Mouse (Mus musculus) adipocyte (in vitro differentiated cells): ENCODE results near the gene Rtp4.
A peak's percentile ranks its signal among the peaks of the same experiment; 100 is the strongest.

Experiments
- DNase-seq: peaks from one replicate; pipeline ENCODE4 v3.0.0-alpha.2; 2016; ENCODE audit warnings: low spot score

Gene Rtp4

DNA sequence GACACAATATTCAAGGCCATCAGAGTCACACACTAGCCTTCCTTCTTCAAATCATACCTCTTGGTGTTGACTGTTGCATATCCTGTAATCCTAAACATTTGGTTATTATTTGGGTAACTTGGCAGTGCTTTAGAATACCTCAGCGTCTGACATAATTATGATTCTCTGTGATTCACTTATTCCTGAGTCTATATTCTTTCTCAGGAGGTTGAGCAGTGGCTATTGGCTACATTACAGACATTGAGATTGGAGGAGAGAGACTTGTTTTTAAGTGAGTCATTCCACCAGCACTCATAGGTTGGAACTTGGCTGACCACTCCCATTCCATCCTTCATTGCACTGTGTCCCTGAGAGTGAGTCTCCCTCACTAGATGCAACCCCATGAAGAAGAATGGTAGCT is 6.7 kb upstream of the Rtp4 start:
- DNase-seq, result no peak

DNA sequence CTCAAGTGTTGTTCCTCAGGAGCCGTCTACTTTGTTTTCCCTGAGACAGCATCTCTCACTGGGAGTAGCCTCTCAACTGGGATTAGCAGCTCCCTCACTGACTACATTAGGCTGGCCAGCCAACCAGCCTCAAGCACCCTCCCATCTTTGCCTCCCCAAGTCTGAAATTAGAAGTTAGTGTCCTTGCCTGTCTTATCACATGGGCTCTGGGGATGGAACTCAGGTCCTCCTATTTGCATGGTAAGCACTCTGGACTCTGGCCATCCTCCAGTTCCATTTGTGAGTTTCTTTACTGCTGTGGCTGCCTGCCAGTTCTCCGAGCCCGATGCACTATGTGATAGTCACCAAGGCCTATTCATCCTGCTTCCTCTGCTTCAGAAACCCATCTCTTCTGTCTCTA is 4.3 kb upstream of the Rtp4 start:
- peak; percentile 60 for DNase-seq

DNA sequence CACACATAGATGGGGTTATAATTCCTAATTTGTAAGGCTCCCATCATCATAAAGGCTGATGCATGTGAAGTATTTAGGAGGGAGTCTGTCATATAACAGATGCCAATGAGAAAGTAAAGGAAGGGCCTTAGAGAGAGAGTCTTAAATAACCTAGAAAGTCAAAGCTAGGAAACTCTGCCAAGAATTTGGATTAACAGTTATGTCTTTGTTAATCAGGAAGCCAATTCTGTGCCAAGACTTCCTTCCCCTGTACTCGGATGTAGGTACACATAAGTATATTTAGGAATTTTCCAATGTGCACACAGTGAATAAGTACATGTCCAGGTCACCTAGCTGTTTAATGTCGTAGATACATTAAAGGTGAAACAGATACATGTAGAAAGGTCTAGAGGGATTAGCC is 3.5 kb upstream of the Rtp4 start:
- DNase-seq, result no peak

DNA sequence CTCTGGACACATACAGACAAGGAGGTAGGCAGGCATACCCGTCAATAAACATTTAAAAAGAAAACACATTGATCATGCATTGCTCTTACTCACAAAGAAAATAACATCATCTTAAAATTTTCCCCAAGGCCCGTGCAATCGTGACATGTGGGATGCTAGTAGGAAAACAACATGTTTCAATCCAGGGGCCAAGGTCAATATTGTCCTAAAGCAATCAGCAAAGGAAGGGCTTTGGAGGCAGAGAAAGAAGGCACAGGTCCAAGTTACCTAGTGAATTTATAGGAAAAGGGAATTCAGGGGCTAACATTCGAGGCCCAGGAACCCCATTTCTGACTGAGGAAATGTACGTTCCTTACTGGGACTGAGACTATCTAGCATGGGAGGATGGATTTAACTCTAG is 2.9 kb upstream of the Rtp4 start:
- no peak for DNase-seq

DNA sequence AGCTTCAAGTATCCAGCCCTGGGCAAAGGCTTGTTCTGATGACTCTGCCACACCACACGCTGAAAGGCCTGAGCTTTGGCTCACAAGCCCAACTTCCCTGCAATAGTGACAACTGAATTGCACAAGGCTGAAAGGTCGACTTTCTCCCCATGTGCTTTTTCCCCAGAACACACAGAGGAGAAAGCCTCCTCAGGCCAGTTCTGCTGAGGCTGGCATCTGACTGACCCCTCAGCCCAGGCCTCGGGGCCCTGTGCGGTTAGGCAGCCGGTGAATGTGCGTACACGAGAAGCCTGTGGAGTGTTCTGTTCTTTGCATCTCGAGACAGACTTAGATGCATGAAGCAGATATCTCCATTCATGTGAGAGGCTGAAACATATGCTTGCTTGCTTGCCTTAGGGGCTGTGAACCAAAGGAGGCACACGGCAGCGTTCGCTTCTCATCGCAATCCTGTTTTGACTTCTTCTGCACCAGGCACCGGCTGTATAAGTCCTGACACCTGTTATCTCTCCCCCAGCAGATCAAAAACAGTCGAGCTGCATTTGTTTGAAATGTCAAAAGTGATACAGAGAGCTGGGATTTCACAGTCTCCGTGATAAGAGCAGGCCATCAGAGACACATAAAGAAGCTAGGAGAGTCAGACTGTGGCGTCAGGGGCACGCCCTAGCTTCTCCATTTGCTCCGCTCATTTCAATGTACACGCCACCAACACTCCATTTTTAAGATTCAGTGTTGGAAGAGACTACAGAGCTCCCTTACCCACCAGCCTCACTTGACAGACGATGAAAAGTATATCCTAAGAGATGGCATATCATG is 2.1 kb upstream of the Rtp4 start:
- peak; percentile 73 for DNase-seq

DNA sequence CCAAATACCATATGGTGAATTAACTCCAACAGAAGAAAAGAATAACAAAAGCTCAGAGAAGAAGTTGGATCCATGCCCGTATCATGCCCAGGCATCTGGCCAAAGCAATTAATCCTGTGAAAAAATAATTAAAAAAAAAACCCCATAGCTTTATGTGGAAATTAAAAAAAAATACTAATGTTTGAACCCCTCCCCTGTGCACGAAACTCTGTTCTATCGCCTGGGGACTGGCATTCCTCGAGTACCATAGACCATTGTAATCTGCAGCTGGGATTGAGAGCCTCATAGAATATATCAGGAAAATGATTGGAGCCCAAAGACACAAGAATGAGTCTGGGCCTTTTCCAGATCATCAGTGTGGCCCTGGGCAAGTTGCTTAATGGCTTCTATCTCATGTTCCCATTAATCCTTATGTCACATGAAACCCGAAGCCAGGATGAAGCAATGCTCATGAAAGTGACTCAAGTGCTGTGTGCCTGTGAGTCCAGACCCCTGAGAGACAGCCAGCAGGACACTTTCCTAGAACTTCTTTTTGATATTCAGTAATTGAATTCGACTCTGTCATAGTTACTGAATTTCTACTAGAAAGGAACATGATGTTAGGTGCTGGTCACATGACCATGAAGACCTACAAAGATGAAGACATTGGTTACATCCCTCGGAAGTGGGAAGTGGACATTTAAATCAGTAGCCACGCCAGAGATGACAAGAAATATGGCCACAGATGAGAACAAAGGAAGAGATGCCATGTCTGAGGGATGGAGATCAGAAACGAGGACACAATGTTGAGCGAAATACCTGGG is 1.3 kb upstream of the Rtp4 start:
- DNase-seq, result peak; percentile 58

DNA sequence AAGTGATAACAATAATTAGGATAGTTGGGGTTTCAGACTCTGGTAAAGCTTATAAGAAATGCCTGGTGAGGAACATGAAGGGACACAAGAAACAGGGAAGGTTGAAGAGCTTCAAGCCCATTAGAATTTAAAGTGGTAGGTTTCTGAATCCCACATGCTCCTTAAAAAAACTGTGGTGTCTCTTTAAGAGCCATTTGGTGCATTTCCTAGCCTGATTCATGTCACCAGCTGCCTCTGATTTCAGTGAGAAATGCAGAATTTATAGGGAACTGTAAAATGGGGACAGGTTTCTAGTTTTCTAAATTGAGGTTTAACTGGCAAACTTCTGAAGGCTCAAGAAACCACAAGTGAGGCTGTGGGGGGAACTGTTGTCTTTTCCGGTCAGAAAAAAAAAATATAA is 320 bp upstream of the Rtp4 start:
- DNase-seq, result no peak

DNA sequence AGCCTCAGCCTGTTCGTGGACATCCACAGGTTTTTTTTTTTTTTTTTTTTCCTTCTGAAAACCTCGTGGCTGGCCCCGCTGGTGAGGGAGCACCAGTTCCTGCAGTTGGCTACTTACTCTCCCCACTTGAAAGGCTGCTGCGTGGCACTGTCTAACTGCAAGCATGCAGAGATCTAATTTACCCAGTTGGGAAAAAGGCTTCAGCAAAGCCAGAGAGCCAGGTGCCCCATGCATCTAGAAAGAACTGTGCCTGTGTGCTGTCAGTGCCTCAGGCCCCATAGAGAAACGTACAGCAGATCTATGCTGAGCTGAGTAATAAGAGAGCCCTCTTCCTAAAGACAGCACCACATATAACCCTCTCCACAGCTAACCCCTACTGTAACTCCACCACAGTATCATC is 1.0 kb downstream of the Rtp4 start:
- no peak for DNase-seq

DNA sequence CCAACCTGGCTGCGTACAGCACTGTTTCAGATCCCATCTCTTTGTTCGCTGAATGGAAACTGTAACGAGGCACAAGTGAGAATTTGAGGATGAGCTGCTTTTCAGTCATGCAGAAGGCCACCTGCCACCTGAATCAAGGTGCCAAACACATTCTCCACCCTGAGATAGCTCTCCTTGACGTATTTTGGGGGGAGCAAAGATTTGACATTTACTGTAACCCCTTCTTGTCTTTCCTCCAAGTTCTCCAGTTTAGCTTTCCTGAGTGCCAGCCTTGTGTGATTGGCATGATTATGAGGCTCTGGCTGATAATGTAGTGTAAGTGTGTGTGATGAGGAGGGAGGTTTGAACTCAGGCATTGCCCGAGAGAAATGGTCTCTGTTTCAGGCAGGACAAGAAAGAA is 2.0 kb downstream of the Rtp4 start:
- no peak for DNase-seq

DNA sequence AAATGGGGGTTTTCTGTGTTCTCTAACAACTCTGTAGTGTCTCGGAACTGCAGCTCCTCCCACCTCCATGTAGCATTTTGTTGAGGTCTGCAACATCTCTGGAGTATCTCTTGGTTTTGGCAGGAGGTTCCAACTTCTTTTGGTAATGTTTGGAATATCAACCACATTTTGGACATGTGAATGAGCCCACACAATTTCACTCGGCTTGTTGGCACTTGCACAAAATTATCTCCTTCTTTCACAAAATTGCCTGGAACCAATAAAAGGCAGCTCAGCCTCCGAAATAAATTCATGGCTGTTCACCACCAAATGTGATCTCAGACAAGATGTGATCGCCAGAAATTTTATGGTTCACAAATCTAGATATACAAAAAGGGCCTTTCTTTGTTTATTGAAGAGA is 9.1 kb downstream of the Rtp4 start:
- no peak for DNase-seq

DNA sequence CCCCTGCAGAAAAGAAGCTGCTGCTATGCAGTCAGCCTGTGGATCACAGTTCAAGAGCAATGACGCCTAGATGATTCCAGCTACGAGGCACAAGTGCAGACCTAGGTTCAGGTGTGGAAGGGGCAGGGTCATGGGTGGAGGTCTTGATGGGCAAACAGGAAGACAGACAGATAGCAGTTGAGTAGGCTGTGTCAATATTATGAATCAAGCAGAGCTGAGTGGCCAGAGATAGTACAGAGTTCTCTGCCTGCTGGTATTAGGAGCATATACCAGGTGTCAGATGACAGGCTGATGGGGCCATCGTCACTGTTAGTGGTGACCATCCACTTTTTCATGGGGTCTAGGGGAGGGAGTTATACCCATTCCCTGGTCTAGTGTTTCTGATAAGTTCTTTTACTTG is 13.6 kb downstream of the Rtp4 start:
- no peak for DNase-seq

DNA sequence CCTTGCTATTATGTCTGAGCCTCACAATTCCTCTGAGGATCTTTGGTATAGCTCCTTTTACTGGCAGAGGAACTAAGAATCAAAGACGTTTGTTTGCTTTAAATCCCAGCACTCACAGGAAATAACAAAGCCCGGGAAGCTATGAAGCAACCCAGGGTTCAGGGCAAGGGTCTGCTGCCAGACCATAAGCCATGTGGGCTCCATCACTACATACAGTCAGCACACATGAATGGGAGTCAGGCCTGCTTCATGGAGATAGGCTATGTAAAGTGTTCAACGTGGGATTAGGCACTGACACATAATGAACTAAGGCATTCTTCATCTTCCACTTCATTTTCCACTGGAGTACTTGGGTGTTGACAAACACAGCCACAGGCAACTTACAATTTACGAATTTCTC is 21.0 kb downstream of the Rtp4 start:
- DNase-seq, result no peak

DNA sequence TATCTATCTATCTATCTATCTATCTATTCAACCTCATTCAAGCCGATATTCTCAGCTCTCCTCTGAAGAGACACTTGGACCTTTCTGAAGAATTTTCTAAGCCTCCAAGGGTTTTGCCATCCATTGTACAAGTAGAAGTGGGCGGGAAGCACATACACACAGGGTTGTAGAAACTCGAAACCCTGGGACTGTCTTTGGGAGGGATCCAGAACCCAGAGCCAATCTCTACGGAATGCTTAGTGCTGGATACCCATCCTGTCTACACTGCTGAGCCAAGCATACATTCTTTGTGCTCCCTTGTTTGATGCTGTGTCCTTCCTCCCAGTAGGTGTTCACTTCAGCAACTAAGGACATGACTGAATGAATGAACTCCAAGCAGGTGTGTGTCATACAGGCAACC is 22.8 kb downstream of the Rtp4 start:
- DNase-seq, result no peak

DNA sequence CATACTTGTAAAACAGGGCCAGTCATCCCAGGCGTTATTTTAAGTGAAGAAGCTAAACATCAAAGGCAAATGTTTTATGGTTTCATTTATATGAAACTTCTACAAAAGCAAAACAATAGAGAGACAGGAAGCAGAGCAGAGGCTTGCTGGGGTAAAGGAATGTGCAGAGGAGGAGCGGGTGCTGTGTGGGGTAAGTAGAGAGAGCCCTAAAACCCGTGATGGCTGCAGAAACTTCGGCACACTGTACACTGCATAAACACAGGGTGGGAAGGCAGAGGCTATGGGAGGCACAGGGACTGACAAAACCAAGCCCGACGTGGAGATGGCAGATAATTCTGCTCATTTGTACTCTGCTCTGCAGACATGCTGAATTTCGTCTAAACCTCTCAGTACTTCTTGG is 24.3 kb downstream of the Rtp4 start:
- no peak for DNase-seq

DNA sequence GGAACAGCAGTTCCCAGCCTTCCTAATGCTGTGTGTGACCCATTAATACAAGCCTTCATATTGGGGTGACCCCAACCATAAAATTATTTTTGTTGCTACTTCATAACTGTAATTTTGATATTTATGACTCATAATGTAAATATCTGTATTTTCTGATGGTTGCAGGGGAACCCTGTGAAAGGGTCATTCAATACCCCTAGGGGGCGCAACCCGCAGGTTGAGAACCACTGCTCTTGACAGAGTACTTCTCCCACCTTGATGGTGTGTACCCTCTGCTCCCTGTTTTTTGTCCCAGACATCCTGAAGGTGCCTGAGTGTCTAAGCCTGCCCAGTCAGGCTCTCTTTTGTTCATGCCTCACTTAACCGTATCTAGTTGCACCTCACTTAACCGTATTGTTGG is 27.7 kb downstream of the Rtp4 start:
- no peak for DNase-seq

DNA sequence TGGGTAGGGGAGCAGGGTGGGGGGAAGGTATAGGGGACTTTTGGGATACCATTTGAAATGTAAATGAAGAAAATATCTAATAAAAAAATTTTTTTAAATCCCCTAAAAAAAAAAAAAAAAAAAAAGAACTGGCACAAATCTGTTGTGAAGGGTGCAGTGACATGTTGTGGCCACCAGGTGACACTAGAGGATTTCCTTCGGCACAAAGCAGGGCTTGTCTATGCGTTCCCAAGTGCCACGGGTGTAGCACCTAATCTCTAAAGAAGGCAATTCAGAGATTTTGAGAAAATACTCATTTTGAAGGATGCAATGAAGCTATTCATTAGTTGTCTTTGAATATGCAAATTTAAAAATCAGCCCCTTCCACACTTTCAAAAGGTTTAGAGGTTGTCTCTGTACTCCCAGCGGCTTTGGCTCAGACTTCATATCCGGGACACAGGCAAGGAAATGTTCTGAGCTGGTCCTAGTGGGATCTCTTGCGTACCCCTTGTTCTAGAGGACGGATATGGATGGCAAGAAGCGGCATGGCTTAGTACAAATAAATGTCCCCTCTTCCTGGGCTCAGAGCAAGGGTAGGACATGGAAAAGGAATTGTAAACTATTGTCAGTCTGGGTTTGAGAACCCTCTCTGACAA is 30.4 kb downstream of the Rtp4 start:
- DNase-seq, result peak; percentile 81

DNA sequence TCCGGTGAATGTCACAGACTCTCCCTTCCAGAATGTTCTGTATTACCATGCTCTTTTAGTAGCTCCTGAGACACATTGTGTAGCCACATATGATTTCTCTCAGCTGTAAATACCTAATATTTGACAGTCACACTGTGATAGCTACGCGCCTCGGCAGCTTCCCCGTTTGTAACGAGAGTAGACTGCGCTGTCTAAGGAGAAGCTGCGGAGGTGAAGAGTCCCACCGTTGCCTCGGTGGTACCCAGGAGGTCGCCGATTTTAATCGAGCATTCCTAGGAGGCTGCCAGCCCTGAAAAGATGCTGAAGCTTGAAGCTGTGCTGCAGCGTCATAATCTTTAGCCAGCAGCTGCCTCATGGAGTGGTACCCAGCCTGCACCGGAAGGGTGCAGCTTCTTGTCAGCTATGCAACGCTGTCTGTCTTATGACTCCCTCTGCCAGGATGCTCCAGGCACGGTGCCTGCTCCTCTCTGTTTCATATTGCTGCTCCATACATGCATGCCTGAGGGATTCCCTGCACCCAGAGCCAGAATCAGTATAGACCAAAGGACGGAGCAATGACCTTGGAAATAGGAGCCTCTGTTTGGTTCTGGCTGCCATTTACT is 31.0 kb downstream of the Rtp4 start:
- DNase-seq, result no peak

DNA sequence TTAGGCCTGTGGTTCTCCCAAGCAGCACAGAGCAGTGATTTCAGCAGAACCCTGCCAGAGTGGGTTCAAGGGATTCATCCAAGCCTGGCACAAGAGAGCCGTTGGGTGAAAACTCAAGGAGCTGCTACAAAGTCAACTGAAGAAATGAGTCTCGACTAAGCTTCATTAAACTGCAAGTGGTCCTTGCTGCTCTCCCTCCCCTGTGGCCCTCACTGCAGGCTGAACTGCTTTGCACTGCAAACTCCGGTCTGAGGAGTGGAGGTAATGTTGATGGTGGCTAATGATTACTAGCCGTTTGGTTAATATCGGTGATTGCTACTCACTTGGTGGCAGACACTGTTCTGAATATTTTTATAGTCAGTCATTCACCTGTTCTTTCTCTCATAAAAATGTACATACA is 34.6 kb downstream of the Rtp4 start:
- no peak for DNase-seq

DNA sequence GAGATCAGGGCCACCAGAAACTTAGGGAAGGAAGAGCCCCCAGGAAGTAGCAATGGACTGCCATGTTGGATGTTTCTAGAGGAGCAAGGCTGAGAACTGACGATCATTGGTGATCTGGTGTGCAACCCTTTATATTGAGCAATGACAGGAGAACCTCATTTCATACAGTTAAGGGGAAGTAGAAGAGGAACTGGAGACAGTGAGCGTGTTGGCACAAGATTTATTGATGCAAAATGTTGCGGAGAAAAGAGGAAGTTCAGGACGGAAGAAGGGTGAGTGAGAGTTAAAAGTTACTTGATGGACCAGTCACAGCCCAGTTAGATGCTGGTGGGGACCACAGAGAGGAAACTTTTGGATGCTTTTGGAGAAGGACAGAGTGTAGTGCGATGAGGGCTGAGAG is 37.1 kb downstream of the Rtp4 start:
- no peak for DNase-seq

DNA sequence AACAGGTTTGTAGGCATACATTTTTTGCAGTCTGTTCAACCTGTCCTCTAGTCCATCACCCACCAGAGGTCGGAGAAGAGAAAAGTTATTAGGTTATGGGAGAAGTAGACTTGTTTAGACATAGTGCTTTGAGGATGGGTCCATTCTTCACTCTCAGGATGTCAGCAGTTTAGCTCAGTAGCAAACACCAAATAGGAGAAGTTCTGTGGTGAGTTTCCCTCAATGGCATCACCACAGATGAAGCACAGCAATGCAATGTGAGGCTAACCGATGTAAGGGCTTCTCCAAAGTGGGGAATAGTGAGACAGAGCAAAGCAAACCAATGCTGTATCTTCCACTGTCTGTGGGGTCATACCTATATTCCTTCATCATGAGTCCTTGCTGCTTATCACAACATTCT is 37.6 kb downstream of the Rtp4 start:
- DNase-seq, result no peak

DNA sequence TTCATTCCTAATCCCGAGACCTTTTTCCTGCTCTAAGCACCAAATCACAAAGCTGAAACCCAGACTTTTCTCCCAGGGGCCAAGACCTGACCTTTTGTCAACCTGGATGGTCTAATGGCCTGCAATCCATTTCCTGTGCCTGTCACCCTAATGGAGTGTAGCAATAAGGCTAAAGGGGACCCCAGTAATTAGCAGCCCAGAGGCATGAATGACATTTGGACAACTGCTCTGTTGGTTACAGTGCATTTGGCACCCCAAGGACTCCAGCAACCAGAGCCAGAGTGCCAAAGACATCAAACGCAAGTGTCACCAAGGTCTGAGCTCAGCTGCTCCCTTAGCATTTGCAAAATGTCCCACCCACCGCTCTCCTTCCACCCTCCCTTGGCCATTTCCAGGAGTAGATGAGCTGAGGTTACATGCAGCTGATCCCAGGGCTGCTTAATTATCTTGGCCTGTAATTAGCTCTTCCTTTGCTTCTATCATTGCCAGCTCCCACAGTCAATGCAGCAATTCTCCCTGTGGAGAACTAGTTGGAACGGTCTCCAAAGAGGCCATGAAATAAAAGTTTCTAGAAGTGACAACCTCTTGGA is 48.4 kb downstream of the Rtp4 start:
- peak; percentile 43 for DNase-seq

DNA sequence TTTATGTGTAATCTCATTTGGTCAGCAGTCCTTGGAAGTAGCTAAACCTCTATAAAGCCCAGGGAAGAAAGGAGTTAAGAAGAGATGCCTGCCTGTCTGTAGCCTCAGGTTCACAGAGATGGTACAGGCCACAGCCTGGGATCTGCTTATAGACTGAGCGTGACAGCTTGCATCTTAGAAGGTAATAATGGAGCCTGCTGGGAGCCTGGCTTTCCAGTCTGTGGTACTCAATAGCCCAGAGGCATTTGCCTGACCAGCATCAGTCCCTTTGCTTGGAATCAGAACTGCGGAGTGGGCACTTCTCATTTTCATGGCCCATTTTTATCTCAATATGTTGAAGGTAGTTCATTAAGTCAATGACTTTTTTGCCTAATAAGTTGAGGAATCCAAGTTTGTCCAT is 54.5 kb downstream of the Rtp4 start:
- DNase-seq, result no peak
